In the genomic region with DNA sequence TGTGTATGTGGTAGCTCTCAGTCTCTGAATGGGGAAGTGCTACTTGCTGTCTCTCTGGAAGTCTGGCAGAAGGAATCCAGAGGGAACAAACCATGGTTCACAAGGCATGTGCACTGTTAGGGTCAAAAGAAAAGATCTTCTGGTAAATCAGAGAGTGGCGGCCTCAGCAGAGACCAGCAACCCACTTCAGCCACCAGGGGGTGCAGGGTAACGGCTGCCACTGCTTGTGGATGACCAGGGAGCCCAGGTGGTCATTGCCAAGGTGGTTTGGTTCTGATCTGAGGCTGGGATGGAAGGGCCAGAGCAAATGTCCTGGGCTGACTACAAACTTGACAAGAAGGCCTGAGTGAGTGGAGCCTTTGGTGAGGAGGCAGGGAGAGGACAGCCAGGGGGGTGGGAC, we compare ENCODE assay signal across 19 mouse cellular contexts.
DNase-seq lines count a peak whose midpoint lies in the region; ATAC-seq and TF ChIP-seq lines count a peak whose summit lies in the region.
"Had no signal": no experiment of that assay in that cellular context is flagged by ENCODE, and none has a peak within 500 bp of the region (broad histone marks: within the 10 kb centered on the region; RNA-seq: fewer than 3 reads in every experiment).

No protein-coding gene starts in this region.

- no peak for TF ChIP-seq EP300 in stomach, postnatal 0 days (optimal IDR thresholded peaks at IDR 0.05)

- 71% methylated on average over 2 of the region's 2 CpGs for WGBS in neural tube, embryonic 15.5 days
- 70% methylated on average over 2 of the region's 2 CpGs for WGBS in stomach, postnatal 0 days

- no peaks in the 10 kb centered on the region for H3K9me3 ChIP-seq in neural tube, embryonic 15.5 days (replicated peaks)
- H3K9me3 ChIP-seq in stomach, postnatal 0 days (ENCODE audit: control insufficient read depth, low read length): no peaks in the 10 kb centered on the region
- H3K9me3 ChIP-seq: forebrain, embryonic 13.5 days; liver, embryonic 13.5 days; neural tube, embryonic 12.5 days had no signal

- no peak for DNase-seq in gastrocnemius, adult 2 months
- no peak for DNase-seq in gastrocnemius, adult 18-20 months (ENCODE audit: low spot score)
- no peak for DNase-seq in layer of hippocampus, adult 2 months (ENCODE audit: low spot score in 2 of 2)
- no peak for DNase-seq in layer of hippocampus, postnatal 10 days (ENCODE audit: low spot score in 2 of 2)
- DNase-seq in neural tube, embryonic 10.5 days (ENCODE audit: extremely low spot score, low spot score): peak; percentile 27
- peak; percentile 32 for DNase-seq in stomach, postnatal 0 days (ENCODE audit: low spot score)
- no peak for DNase-seq in adipocyte (ENCODE audit: low spot score)
- DNase-seq: adrenal gland, postnatal 14 days; heart, adult 18-20 months; heart, postnatal 10 days; layer of hippocampus, adult 9-11 months; liver, embryonic 13.5 days; lung, postnatal 4 days; thymus, postnatal 14 days had no signal

- intact Hi-C loops in gastrocnemius, adult 2 months (cut with DNase I): no loop called here

- H3K4me3 ChIP-seq in gastrocnemius, adult 2 months: no peak overlapping the region
- H3K4me3 ChIP-seq in layer of hippocampus, adult 2 months: no peak overlapping the region
- no peak overlapping the region for H3K4me3 ChIP-seq in neural tube, embryonic 15.5 days (replicated peaks)
- no peak overlapping the region for H3K4me3 ChIP-seq in stomach, postnatal 0 days (ENCODE audit: low read depth, low read length)
- H3K4me3 ChIP-seq: forebrain, embryonic 13.5 days; liver, embryonic 13.5 days; neural tube, embryonic 12.5 days had no signal

- no peak for ATAC-seq in neural tube, embryonic 15.5 days (ENCODE audit: low FRiP score)
- no peak for ATAC-seq in stomach, postnatal 0 days (ENCODE audit: low FRiP score, low TSS enrichment)
- ATAC-seq: forebrain, embryonic 13.5 days; inflammation-experienced regulatory T-cells, adult 6 months; midbrain, embryonic 16.5 days had no signal

- H3K36me3 ChIP-seq in neural tube, embryonic 15.5 days: no peaks in the 10 kb centered on the region
- no peaks in the 10 kb centered on the region for H3K36me3 ChIP-seq in stomach, postnatal 0 days (ENCODE audit: control insufficient read depth, insufficient read depth, low read length)
- H3K36me3 ChIP-seq: liver, embryonic 13.5 days; neural tube, embryonic 12.5 days had no signal

- peaks cover 37% of the 10 kb centered on the region for H3K4me1 ChIP-seq in neural tube, embryonic 15.5 days
- H3K4me1 ChIP-seq in stomach, postnatal 0 days (replicated peaks; ENCODE audit: control insufficient read depth, insufficient read depth): no peaks in the 10 kb centered on the region
- H3K4me1 ChIP-seq: liver, embryonic 13.5 days had no signal

- H3K4me2 ChIP-seq in neural tube, embryonic 15.5 days: no peak overlapping the region
- H3K4me2 ChIP-seq in stomach, postnatal 0 days (replicated peaks; ENCODE audit: low read depth): no peak overlapping the region
- H3K4me2 ChIP-seq: forebrain, embryonic 13.5 days; liver, embryonic 13.5 days; neural tube, embryonic 12.5 days had no signal

- TF ChIP-seq CTCF in gastrocnemius, adult 2 months (IDR thresholded peaks at IDR 0.05): peak; percentile 12; the same call in 1 of the 2 replicates
- peak; percentile 53 for TF ChIP-seq CTCF in layer of hippocampus, adult 2 months (conservative IDR thresholded peaks at IDR 0.05)
- peak; percentile 60 for TF ChIP-seq CTCF in stomach, postnatal 0 days (IDR thresholded peaks at IDR 0.05; ENCODE audit: low read depth)

- H3K27ac ChIP-seq in gastrocnemius, adult 2 months: no peak overlapping the region
- no peak overlapping the region for H3K27ac ChIP-seq in layer of hippocampus, adult 2 months
- no peak overlapping the region for H3K27ac ChIP-seq in neural tube, embryonic 15.5 days (replicated peaks)
- H3K27ac ChIP-seq in stomach, postnatal 0 days (replicated peaks): no peak overlapping the region
- H3K27ac ChIP-seq: forebrain, embryonic 13.5 days; liver, embryonic 13.5 days; neural tube, embryonic 12.5 days had no signal

- no peak overlapping the region for H3K9ac ChIP-seq in neural tube, embryonic 15.5 days (replicated peaks)
- no peak overlapping the region for H3K9ac ChIP-seq in stomach, postnatal 0 days (ENCODE audit: low read length)
- H3K9ac ChIP-seq: forebrain, embryonic 13.5 days; liver, embryonic 13.5 days; neural tube, embryonic 12.5 days had no signal

- H3K27me3 ChIP-seq in neural tube, embryonic 15.5 days (replicated peaks): no peaks in the 10 kb centered on the region
- no peaks in the 10 kb centered on the region for H3K27me3 ChIP-seq in stomach, postnatal 0 days (ENCODE audit: control insufficient read depth, insufficient read depth, low read length)
- H3K27me3 ChIP-seq: forebrain, embryonic 13.5 days; liver, embryonic 13.5 days; neural tube, embryonic 12.5 days had no signal

Comparison
In these comparisons a context has a peak if more than half of its experiments do, and no peak if none do; other contexts are left out.
1. DNase-seq: peak in neural tube, embryonic 10.5 days (single experiment) and stomach, postnatal 0 days (single experiment); none in gastrocnemius, adult 2 months (single experiment), gastrocnemius, adult 18-20 months (single experiment), layer of hippocampus, adult 2 months (0 of 2), layer of hippocampus, postnatal 10 days (0 of 2) and adipocyte (single experiment).
2. Peak in every context shown above with its lines, with median percentiles within 50 percentile points of each other: CTCF ChIP-seq.